Comparison of ENCODE assay signal across 29 mouse cellular contexts in genomic region chrX:100594791-100595190, GRCm38 (mm10). TPM values are rescaled to one million over a fixed set of nuclear protein-coding genes. Genes with fewer than 3 reads are reported as not detected.
DNase-seq lines count a peak whose midpoint lies in the region; ATAC-seq and TF ChIP-seq lines count a peak whose summit lies in the region.
"Had no signal": no experiment of that assay in that cellular context is flagged by ENCODE, and none has a peak within 500 bp of the region (broad histone marks: within the 10 kb centered on the region; RNA-seq: fewer than 3 reads in every experiment).

Gene P2ry4 (minus strand): TSS chrX:100594869.

- TF ChIP-seq EP300 in liver, postnatal 0 days (IDR thresholded peaks at IDR 0.05; ENCODE audit: low read depth), result no peak

- H3K4me3 ChIP-seq in liver, adult 2 months (ENCODE audit: insufficient read depth, low read depth, low read length), result peak within 1 kb of the TSS; percentile 47
- no peak within 1 kb of the TSS for H3K4me3 ChIP-seq in liver, embryonic 12.5 days
- no peak within 1 kb of the TSS for H3K4me3 ChIP-seq in liver, embryonic 15.5 days (replicated peaks)
- H3K4me3 ChIP-seq in liver, embryonic 11.5 days (ENCODE audit: low read depth, low read length), result no peak within 1 kb of the TSS
- no peak within 1 kb of the TSS for H3K4me3 ChIP-seq in intestine, embryonic 16.5 days (ENCODE audit: low read length)
- H3K4me3 ChIP-seq in liver, postnatal 0 days (ENCODE audit: low read depth, low read length), result no peak within 1 kb of the TSS
- H3K4me3 ChIP-seq in hindbrain, embryonic 12.5 days, result no peak within 1 kb of the TSS
- H3K4me3 ChIP-seq: embryonic facial prominence, embryonic 13.5 days; embryonic facial prominence, embryonic 15.5 days; erythroblast, embryonic 14.5 days; forebrain, embryonic 10.5 days; forebrain, embryonic 12.5 days had no signal

- no peaks in the 10 kb centered on the region for H3K9me3 ChIP-seq in liver, embryonic 12.5 days (replicated peaks)
- H3K9me3 ChIP-seq in liver, embryonic 15.5 days (replicated peaks), result no peaks in the 10 kb centered on the region
- no peaks in the 10 kb centered on the region for H3K9me3 ChIP-seq in liver, embryonic 11.5 days (ENCODE audit: control insufficient read depth, low read length)
- H3K9me3 ChIP-seq in intestine, embryonic 16.5 days (ENCODE audit: control insufficient read depth, low read length), result no peaks in the 10 kb centered on the region
- no peaks in the 10 kb centered on the region for H3K9me3 ChIP-seq in liver, postnatal 0 days (ENCODE audit: low read length)
- no peaks in the 10 kb centered on the region for H3K9me3 ChIP-seq in hindbrain, embryonic 12.5 days (replicated peaks)
- H3K9me3 ChIP-seq: embryonic facial prominence, embryonic 13.5 days; embryonic facial prominence, embryonic 15.5 days; forebrain, embryonic 10.5 days; forebrain, embryonic 12.5 days had no signal

- no peaks in the 10 kb centered on the region; the same call in none of the 2 replicates for H3K4me1 ChIP-seq in liver, adult 2 months (ENCODE audit: control insufficient read depth, insufficient read depth, low read length)
- H3K4me1 ChIP-seq in liver, embryonic 12.5 days, result no peaks in the 10 kb centered on the region
- no peaks in the 10 kb centered on the region for H3K4me1 ChIP-seq in liver, embryonic 15.5 days (replicated peaks)
- no peaks in the 10 kb centered on the region for H3K4me1 ChIP-seq in liver, embryonic 11.5 days (replicated peaks; ENCODE audit: control insufficient read depth, insufficient read depth, low read length)
- H3K4me1 ChIP-seq in intestine, embryonic 16.5 days (ENCODE audit: control insufficient read depth, insufficient read depth, low read length), result no peaks in the 10 kb centered on the region
- H3K4me1 ChIP-seq in liver, postnatal 0 days (ENCODE audit: insufficient read depth), result no peaks in the 10 kb centered on the region
- no peaks in the 10 kb centered on the region for H3K4me1 ChIP-seq in hindbrain, embryonic 12.5 days
- H3K4me1 ChIP-seq: embryonic facial prominence, embryonic 13.5 days; embryonic facial prominence, embryonic 15.5 days; forebrain, embryonic 10.5 days; forebrain, embryonic 12.5 days had no signal

- peak within 1 kb of the TSS; percentile 63 for H3K9ac ChIP-seq in liver, adult 2 months (ENCODE audit: low read depth, low read length)
- H3K9ac ChIP-seq in liver, embryonic 12.5 days, result no peak within 1 kb of the TSS
- H3K9ac ChIP-seq in liver, embryonic 15.5 days, result no peak within 1 kb of the TSS
- no peak within 1 kb of the TSS for H3K9ac ChIP-seq in liver, embryonic 11.5 days (ENCODE audit: low read depth, low read length)
- no peak within 1 kb of the TSS for H3K9ac ChIP-seq in intestine, embryonic 16.5 days (ENCODE audit: low read depth, low read length)
- no peak within 1 kb of the TSS for H3K9ac ChIP-seq in liver, postnatal 0 days (replicated peaks)
- H3K9ac ChIP-seq in hindbrain, embryonic 12.5 days, result no peak within 1 kb of the TSS
- H3K9ac ChIP-seq: embryonic facial prominence, embryonic 13.5 days; embryonic facial prominence, embryonic 15.5 days; forebrain, embryonic 12.5 days had no signal

- ATAC-seq in liver, embryonic 12.5 days, result no peak
- ATAC-seq in liver, embryonic 15.5 days (ENCODE audit: insufficient read depth), result peak; percentile 54; the same call in 1 of the 2 replicates
- ATAC-seq in liver, embryonic 11.5 days (replicated peaks; ENCODE audit: low FRiP score), result no peak
- peak; percentile 85 for ATAC-seq in intestine, embryonic 16.5 days
- ATAC-seq in liver, postnatal 0 days, result peak; percentile 85
- no peak for ATAC-seq in hindbrain, embryonic 12.5 days (ENCODE audit: low FRiP score)
- ATAC-seq: forebrain, embryonic 14.5 days had no signal

- H3K36me3 ChIP-seq in liver, adult 2 months (ENCODE audit: control insufficient read depth, insufficient read depth, low read length), result no peaks in the 10 kb centered on the region
- no peaks in the 10 kb centered on the region for H3K36me3 ChIP-seq in liver, embryonic 12.5 days
- H3K36me3 ChIP-seq in liver, embryonic 15.5 days (replicated peaks), result no peaks in the 10 kb centered on the region
- no peaks in the 10 kb centered on the region for H3K36me3 ChIP-seq in liver, embryonic 11.5 days (ENCODE audit: control insufficient read depth, insufficient read depth, low read length)
- H3K36me3 ChIP-seq in intestine, embryonic 16.5 days (ENCODE audit: control insufficient read depth, insufficient read depth, low read length), result no peaks in the 10 kb centered on the region
- no peaks in the 10 kb centered on the region for H3K36me3 ChIP-seq in liver, postnatal 0 days (replicated peaks; ENCODE audit: insufficient read depth, low read length)
- H3K36me3 ChIP-seq in hindbrain, embryonic 12.5 days, result no peaks in the 10 kb centered on the region
- H3K36me3 ChIP-seq: embryonic facial prominence, embryonic 13.5 days; embryonic facial prominence, embryonic 15.5 days; forebrain, embryonic 10.5 days; forebrain, embryonic 12.5 days had no signal

- no peak within 1 kb of the TSS for H3K4me2 ChIP-seq in liver, embryonic 12.5 days
- no peak within 1 kb of the TSS; the same call in 1 of the 2 replicates for H3K4me2 ChIP-seq in liver, embryonic 15.5 days
- H3K4me2 ChIP-seq in liver, embryonic 11.5 days, result no peak within 1 kb of the TSS
- H3K4me2 ChIP-seq in intestine, embryonic 16.5 days (ENCODE audit: low read depth, low read length), result no peak within 1 kb of the TSS
- H3K4me2 ChIP-seq in liver, postnatal 0 days (ENCODE audit: low read depth, low read length), result 0 out of 2 replicates have a peak within 1 kb of the TSS, but pooled peaks have one; percentile 6
- H3K4me2 ChIP-seq in hindbrain, embryonic 12.5 days (replicated peaks), result no peak within 1 kb of the TSS
- H3K4me2 ChIP-seq: embryonic facial prominence, embryonic 13.5 days; embryonic facial prominence, embryonic 15.5 days; forebrain, embryonic 12.5 days had no signal

- 0 out of 2 replicates have a peak, but pooled peaks have one; percentile 2 for TF ChIP-seq CTCF in liver, adult 2 months (IDR thresholded peaks at IDR 0.05; ENCODE audit: low read depth, low read length)
- no peak for TF ChIP-seq CTCF in liver, postnatal 0 days (IDR thresholded peaks at IDR 0.05; ENCODE audit: low read depth)

- peak within 1 kb of the TSS; percentile 76 for H3K27ac ChIP-seq in liver, adult 2 months (replicated peaks; ENCODE audit: insufficient read depth, low read depth, low read length)
- no peak within 1 kb of the TSS for H3K27ac ChIP-seq in liver, embryonic 12.5 days
- no peak within 1 kb of the TSS for H3K27ac ChIP-seq in liver, embryonic 15.5 days (replicated peaks)
- H3K27ac ChIP-seq in liver, embryonic 11.5 days (ENCODE audit: low read depth, low read length), result no peak within 1 kb of the TSS
- H3K27ac ChIP-seq in intestine, embryonic 16.5 days (ENCODE audit: low read length), result no peak within 1 kb of the TSS
- H3K27ac ChIP-seq in liver, postnatal 0 days (ENCODE audit: low read depth), result peak within 1 kb of the TSS; percentile 34; the same call in 1 of the 2 replicates
- H3K27ac ChIP-seq in hindbrain, embryonic 12.5 days, result no peak within 1 kb of the TSS
- H3K27ac ChIP-seq: embryonic facial prominence, embryonic 13.5 days; embryonic facial prominence, embryonic 15.5 days; forebrain, embryonic 10.5 days; forebrain, embryonic 12.5 days had no signal

- no peaks in the 10 kb centered on the region; the same call in 1 of the 2 replicates for H3K79me2 ChIP-seq in liver, adult 2 months (ENCODE audit: control insufficient read depth, insufficient read depth, low read length)

- TF ChIP-seq POLR2A in liver, adult 2 months (IDR thresholded peaks at IDR 0.05; ENCODE audit: extremely low read depth, insufficient read depth, low read length), result no peak

- WGBS in liver, adult 2 months, result 10% methylated on average over 4 of the region's 4 CpGs
- WGBS in liver, embryonic 12.5 days (ENCODE audit: insufficient replicate concordance), result 44% methylated on average over 4 of the region's 4 CpGs
- 28% methylated on average over 4 of the region's 4 CpGs for WGBS in liver, embryonic 15.5 days (ENCODE audit: insufficient replicate concordance)
- 44% methylated on average over 4 of the region's 4 CpGs for WGBS in liver, embryonic 11.5 days
- 44% methylated on average over 4 of the region's 4 CpGs for WGBS in intestine, embryonic 16.5 days
- 40% methylated on average over 4 of the region's 4 CpGs for WGBS in liver, postnatal 0 days (ENCODE audit: insufficient replicate concordance)
- WGBS in hindbrain, embryonic 12.5 days, result 66% methylated on average over 4 of the region's 4 CpGs

- H3K27me3 ChIP-seq in liver, adult 2 months (ENCODE audit: control insufficient read depth, insufficient read depth, low read length), result no peaks in the 10 kb centered on the region
- H3K27me3 ChIP-seq in liver, embryonic 12.5 days (replicated peaks), result peaks cover 13% of the 10 kb centered on the region; the same call in 1 of the 2 replicates
- H3K27me3 ChIP-seq in liver, embryonic 15.5 days, result peaks cover 16% of the 10 kb centered on the region; the same call in 1 of the 2 replicates
- H3K27me3 ChIP-seq in liver, embryonic 11.5 days (replicated peaks; ENCODE audit: control insufficient read depth, insufficient read depth, low read length), result peaks cover 19% of the 10 kb centered on the region
- peaks cover 16% of the 10 kb centered on the region; the same call in 1 of the 2 replicates for H3K27me3 ChIP-seq in intestine, embryonic 16.5 days (replicated peaks; ENCODE audit: control insufficient read depth, insufficient read depth, low read length)
- no peaks in the 10 kb centered on the region for H3K27me3 ChIP-seq in liver, postnatal 0 days (ENCODE audit: insufficient read depth, low read length)
- peaks cover 25% of the 10 kb centered on the region for H3K27me3 ChIP-seq in hindbrain, embryonic 12.5 days

- peak; percentile 90 for DNase-seq in liver, adult 2 months (ENCODE audit: extremely low read depth, low read depth, low spot score)
- DNase-seq in liver, embryonic 11.5 days (ENCODE audit: low spot score), result no peak
- DNase-seq in liver, postnatal 0 days, result peak; percentile 38
- no peak for DNase-seq in thymus, postnatal 25 days
- DNase-seq: adrenal gland, adult 2 months; adrenal gland, postnatal 10 days; adrenal gland, postnatal 25 days; cerebellum, adult 11 months; cerebellum, adult 18-20 months; cerebellum, adult 8-10 months; cerebellum, adult 9-11 months; cerebellum, postnatal 14 days; cerebellum, postnatal 36 days; embryo, embryonic 11 days had no signal

RNA-seq across cellular contexts. Expression of gene P2ry4, which starts in this region (rescaled TPM):
- total RNA-seq in liver, adult 2 months (2014; rRNA removed), result 12.2 and 15.9 TPM in 2 replicates
- 14.7 and 20.4 TPM in 2 replicates for polyA plus RNA-seq in liver, adult 2 months (2012; rRNA removed)
- polyA plus RNA-seq in liver, embryonic 12.5 days (2016; fragmentation: Nextera tagmentation; extraction: Ambion mirVana), result 0.07 and 0.10 TPM in 2 replicates
- 0.38 and 0.53 TPM in 2 replicates for polyA plus RNA-seq in liver, embryonic 15.5 days (2015; fragmentation: Nextera tagmentation; extraction: Ambion mirVana)
- 0.06 TPM in 1 of 2 replicates, not detected in the other for polyA plus RNA-seq in liver, embryonic 11.5 days (2014; fragmentation: Nextera tagmentation; extraction: Ambion mirVana)
- polyA plus RNA-seq in intestine, embryonic 16.5 days (2015; fragmentation: Nextera tagmentation; extraction: Ambion mirVana), result 0.38 and 0.55 TPM in 2 replicates
- polyA plus RNA-seq in liver, postnatal 0 days (2015; fragmentation: Nextera tagmentation; extraction: Ambion mirVana), result 0.99 and 1.2 TPM in 2 replicates
- not detected in 2 replicates for polyA plus RNA-seq in hindbrain, embryonic 12.5 days (2016; fragmentation: Nextera tagmentation; extraction: Ambion mirVana)
- total RNA-seq: adrenal gland, postnatal 25 days; common myeloid progenitor, adult 5-6 weeks; ES-E14; MEL had no signal
- polyA plus RNA-seq: adrenal gland, adult 2 months; C2C12; embryonic facial prominence, embryonic 11.5 days; embryonic facial prominence, embryonic 13.5 days; erythroblast, embryonic 14.5 days; forebrain, embryonic 10.5 days; forebrain, embryonic 12.5 days; forebrain, embryonic 14.5 days had no signal

Comparison
In these comparisons a context has a peak if more than half of its experiments do, and no peak if none do; other contexts are left out.
1. DNase-seq: peak in liver, adult 2 months (single experiment) and liver, postnatal 0 days (single experiment); none in liver, embryonic 11.5 days (single experiment) and thymus, postnatal 25 days (single experiment).
2. H3K27ac ChIP-seq: peak in liver, adult 2 months (single experiment) and liver, postnatal 0 days (single experiment); none in liver, embryonic 12.5 days (single experiment), liver, embryonic 15.5 days (single experiment), liver, embryonic 11.5 days (single experiment), intestine, embryonic 16.5 days (single experiment) and hindbrain, embryonic 12.5 days (single experiment).
3. Peak in ATAC-seq in liver, embryonic 15.5 days; RNA of the gene not detected or under 1 TPM.
4. Peak in ATAC-seq in intestine, embryonic 16.5 days; RNA of the gene not detected or under 1 TPM.